Mouse (Mus musculus): ENCODE data around the gene Pla2g12a. TPM values are rescaled to one million over a fixed set of nuclear protein-coding genes. Genes with fewer than 3 reads are reported as not detected.

Gene Pla2g12a
- polyA plus RNA-seq (2012; rRNA removed), result 20.2 and 23.8 TPM in 2 replicates

DNA sequence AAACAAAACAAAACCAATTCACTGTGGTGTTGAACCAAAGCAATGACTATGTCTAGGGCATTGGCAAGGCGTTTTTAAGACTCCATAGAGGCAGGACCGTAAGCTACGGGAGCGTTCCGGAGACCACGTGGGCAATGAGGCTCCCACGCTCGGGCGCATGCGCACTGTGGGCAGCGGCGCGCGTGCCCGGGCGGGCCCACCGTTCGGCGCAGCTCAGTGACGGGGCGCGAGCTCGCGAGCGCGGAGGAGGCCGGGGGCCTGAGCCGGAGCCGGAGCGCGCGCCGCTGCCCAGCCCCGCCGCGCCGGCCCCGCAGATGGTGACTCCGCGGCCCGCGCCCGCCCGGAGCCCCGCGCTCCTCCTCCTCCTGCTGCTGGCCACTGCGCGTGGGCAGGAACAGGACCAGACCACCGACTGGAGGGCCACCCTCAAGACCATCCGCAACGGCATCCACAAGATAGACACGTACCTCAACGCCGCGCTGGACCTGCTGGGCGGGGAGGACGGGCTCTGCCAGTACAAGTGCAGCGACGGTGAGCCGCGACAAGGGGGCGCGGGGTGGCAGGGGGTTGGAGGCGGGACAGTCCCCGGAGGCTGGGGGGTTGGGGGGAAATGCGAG, at the start of gene Pla2g12a:
Pla2g12a (plus strand) TSS at position 202 of the 617 bp plus-strand sequence.
- peak; percentile 88 for DNase-seq (ENCODE audit: low spot score)

DNA sequence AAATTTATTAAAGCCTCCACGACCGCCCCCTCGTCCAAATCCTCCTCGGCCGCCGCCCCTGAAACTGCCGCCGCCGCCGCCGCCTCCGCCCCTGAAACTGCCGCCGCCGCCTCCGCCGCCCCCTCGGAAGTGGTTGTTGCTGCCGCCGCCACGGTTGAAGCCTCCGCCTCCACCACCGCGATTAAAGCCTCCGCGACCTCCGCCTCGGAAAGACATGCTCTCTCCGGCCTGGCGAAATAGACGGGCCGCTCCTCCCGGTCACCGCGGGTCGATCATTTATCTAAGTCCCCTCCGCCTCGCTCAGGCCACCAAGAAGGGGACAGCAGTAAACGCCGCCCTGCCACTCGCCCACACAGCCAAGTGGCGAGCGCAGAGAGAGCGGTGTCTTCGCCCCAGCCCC, 47.8 kb upstream of the Pla2g12a start:
- DNase-seq (ENCODE audit: low spot score), result no peak

DNA sequence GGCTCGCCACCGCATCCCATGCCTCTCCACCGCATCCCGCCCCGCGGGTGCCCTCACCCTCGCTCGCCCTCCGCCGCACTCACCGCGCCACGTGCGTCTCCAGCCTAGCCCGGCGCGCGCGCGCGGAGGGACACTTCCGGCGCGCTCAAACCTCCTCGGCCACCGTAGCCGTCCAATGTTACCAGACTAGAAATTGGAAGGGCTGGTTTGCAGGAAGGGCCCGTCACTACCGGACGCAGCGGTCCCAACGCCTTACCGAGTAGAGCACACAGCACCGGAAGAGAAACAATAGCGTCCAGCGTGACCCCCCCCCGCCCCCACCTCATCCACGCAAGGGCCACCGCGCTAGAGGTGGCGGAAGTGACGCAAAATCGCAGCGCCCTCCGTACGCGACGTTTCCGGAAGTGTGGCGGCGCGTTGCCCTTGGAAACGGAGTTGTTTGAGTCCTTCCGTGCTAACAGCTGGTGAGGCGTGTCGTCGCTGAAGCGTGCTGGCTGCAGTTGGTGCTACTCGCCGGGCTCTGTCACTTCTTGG, 47.3 kb upstream of the Pla2g12a start, which contains the start of gene Gar1:
Gar1 (minus strand) TSS at position 362 of the 534 bp plus-strand sequence.
- DNase-seq (ENCODE audit: low spot score), result peak; percentile 83

DNA sequence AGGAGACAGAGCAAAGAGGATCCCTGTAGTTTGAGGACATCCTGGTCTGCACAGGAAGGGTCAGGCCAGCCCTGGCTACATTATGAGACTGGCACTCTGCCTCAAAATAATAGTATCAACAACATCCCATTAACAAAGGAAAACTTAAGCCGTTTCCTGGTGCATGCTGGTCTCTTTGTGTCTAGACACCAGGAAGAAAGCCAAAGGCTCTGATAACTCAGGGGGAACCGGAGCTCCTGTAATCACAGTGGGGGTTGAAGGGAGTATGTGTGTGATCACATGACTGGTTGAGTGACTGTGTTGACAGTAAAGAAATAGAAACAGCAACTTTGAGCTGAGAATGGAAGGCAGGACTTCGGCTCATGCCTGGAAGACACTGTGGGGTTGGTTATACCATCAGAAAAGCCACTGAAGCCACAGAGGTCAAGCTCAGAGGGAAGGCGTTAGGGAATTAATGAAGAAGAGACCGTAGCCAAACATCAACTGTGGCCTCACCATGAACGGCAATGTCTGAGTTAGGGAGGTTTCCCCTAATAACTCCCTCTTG, 42.9 kb upstream of the Pla2g12a start, which contains the start of gene Cfi:
Cfi (plus strand) TSS at position 497 of the 547 bp plus-strand sequence.
- no peak for DNase-seq (ENCODE audit: low spot score)

DNA sequence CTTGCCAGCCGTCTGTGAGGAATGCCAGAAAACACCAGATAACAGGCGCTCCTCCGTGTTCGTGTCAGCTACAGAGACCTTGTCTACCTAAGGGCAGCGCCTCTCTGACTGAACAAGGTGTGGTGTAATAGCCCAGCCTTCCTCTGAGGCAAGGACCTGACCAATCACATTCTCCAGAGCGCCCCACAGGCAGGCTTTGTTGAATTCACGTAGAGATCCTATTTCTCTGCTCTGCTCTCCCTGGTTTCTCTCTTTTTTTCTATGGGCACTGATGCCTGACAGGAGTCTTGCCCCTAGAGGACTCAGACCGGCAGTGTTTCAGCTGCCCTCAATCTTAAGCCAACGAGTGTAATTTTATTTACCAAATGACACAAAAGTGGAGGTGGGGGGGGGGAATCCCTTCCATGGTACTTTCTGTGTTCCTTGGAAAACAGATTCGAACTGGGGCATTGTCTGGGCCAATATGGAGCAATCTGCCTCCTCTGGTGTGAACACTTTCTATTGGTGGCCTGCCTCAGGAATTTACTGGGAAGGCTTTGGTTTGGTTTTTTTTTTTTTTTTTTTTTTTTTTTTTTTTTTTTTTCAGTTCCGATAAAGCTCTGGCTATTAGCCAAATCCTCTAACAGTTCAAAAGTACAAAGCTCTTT, 42.2 kb upstream of the Pla2g12a start:
- no peak for DNase-seq (ENCODE audit: low spot score)

DNA sequence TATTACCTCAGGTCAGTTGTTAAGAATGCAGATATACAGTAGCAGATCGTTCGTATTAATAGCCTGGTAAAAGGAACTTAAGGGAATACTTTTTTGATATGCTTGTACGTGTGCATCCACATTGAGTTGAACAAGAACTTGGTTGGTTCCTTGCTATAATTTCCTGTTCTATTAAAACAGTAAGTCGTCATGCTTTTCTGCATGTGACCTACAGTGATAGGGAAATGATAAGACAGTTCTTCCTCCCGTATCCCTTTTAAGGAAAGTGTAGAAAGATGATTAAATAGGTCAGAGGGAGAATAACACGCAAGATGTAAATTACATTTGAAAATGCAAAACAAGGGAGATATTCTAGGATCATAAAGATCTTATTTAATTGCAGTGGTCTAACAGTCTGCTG, 41.4 kb upstream of the Pla2g12a start:
- DNase-seq (ENCODE audit: low spot score), result no peak

DNA sequence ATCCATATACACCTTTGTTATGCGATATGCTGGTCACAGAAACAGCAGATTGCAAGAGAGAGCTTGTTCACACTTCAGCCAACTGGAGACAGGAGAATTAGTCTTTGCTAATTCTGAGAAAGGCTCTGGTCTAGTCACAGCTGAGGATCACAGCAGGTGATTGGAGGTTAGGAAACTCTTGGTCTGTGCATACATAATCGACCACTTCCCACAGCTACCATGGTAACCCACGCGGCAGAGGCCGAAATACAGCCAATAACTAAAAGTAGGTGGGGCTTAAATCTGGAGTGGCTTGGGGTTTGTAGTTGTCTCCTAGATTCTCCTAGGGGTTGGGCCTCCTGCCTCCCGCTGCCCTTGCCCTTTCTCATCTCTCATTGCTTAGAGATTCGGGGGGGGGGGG, 40.4 kb upstream of the Pla2g12a start:
- no peak for DNase-seq (ENCODE audit: low spot score)

DNA sequence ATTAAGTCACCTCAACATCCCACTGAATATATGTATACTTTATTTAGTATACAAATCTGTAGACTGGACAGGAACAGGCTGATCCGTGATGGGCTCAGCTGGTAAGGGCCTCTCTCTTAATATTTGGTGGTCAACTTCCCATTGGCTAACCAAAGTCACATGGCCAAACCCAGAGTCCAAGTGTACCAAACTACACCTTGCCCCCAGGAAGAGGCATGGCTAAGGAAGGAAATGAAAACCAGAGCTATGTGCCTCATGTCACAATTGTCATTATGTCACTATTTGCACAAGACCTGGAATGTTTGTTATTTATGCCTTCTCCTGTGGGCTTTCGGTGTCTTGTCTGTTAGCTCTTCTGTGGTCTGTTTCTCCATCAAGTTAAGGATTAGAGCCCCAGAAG, 32.5 kb upstream of the Pla2g12a start:
- DNase-seq (ENCODE audit: low spot score), result no peak

DNA sequence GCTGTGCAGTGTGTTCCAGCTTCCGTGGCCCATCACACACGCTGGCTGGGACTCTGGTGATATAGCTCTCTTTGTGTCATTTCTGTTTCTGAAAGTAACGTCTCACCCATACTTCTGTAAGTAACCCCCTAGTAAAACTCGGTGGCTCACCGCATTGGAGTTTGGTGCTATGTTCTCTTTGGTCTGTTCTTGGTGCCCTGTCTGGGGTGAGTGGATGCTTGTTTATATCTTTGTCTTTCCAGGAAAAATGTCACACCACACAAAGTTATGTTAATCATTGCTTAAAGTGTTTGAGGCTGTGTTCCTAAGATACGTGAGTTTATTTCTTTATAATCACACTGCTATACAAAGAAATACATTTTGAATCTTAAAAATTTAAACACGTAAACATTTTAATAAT, 31.6 kb upstream of the Pla2g12a start:
- no peak for DNase-seq (ENCODE audit: low spot score)

DNA sequence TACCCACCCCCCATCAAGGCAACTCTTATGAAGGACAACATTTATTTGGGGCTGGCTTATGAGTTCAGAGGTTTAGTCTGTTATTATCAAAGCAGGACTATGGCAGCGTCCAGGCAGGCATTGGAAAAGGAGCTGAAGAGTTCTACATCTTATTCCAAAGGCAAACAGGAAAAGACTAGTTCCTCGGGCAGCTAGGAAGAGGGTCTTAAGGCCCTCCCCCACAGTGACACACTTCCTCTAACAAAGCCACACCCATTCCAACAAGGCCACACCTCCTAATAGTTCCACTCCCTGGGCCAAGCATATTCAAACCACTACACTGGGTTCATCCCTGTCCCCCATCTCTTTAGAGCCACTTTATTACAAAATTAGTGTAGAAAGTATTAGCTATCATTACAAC, 15.8 kb upstream of the Pla2g12a start:
- DNase-seq (ENCODE audit: low spot score), result no peak

DNA sequence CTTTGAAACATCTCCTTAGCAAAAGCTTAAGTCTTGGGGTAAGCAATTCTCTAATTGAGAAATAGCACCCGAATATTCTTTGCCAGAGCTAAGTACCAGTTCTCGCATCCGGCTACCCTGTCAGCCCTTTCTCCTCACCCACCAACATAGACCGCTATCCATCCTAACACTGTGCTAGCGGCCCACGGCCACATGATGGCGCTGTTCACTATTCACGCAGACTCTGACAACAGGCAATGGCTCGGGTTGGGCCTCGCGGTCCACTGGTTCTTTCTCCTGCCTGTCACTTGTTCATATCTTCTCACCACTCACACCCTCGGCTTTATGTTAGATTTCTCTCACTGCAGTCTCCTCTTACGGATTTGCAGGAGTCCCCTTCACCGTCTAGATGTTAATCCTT, 14.7 kb upstream of the Pla2g12a start:
- no peak for DNase-seq (ENCODE audit: low spot score)

DNA sequence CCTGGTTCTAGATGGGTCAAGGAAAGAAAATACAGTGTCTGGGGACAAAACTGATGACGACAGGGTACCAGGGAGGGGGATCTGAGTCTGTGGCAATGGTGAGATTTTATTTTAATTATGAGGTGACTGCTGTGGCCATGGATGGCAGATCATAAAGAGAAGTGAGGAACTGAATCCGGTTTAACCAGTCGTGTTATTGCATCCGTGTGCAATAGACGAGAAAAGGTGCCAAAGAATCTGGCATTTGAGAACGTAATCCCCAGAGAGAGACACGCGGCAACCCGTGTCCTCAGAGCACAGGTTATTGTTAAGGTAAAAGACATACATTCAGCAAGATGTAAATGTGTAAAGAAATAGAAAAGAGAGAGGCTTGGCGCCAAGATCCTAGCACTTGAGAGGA, 1.1 kb upstream of the Pla2g12a start:
- no peak for DNase-seq (ENCODE audit: low spot score)

DNA sequence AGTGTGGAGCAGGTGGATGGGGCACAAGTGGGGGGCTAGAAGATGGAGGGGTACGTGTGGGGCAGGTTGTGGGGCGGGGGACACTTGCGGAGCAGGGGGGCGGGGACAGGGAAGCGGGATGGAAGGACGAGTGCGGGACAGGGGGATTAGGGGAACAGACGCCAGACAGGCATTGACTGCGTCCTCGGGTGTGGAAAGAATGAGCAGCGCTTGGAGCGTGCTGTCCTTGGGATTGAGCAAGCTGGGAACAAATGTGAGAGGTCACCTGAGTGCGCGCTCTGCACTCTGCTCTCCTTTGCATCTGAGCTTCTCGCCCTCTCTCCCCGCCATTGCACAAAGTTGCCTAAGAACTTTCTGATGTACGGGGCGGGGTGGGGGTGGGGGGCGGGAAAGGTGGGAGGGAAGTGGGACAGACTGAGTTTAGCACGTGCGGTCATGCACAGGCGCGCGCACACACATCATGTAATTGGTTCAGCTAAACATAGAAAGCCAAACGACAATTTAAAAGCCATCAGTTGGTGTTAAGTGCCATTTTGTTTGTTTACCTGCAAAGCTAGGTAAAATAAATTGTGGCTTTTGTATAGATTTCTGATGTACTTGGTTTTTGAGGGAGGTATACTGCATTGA, 838 bp downstream of the Pla2g12a start:
- DNase-seq (ENCODE audit: low spot score), result no peak

DNA sequence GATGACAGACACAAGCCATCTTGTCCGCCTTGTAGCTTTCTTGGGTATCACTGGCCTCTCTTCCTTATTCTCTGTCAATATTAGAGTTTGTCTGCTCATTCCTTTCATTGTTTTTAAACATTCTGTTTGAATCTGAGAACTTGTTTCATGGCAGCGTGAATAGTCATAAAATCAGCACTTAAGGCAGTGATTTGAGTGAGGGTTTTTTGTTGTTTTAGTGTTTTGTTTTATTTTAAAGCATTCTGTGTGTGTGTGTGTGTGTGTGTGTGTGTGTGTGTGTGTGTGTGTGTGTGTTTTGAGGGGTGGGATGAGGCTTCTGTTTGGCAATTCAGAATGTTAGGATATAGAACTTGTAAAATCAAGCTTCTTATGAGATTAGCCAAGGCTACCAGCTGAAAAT, 1.5 kb downstream of the Pla2g12a start:
- no peak for DNase-seq (ENCODE audit: low spot score)

DNA sequence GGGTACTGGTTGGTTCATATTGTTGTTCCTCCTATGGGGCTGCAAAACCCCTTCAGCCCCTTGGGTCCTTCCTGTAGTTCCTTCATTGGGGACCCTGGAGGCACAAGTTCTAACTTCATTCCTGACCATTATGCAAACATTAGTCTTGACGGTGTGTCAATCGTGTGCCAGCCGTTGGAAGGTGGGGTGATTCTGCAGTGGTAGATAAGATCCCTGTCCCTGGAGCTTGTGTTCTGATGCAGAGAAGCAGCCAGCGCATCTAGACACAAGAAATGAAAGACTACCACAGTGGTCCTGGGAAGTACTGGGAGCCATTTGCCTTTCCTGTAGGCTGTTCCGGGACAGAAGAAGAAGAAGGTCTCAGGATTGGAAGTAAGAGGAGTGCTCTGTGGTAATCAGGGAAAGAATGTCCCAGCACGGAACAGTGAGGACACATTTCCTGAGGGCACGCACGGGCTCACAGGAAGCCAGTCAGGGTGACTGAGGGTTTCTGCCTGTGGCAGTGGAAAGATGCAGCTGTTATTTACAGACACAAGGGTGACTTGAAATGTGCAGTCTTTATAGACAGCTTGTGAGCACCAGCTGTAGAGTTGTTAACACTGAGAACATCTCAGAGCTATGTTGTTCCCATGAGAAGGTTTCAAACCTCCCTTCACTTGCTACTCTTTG, 2.7 kb downstream of the Pla2g12a start:
- DNase-seq (ENCODE audit: low spot score), result no peak

DNA sequence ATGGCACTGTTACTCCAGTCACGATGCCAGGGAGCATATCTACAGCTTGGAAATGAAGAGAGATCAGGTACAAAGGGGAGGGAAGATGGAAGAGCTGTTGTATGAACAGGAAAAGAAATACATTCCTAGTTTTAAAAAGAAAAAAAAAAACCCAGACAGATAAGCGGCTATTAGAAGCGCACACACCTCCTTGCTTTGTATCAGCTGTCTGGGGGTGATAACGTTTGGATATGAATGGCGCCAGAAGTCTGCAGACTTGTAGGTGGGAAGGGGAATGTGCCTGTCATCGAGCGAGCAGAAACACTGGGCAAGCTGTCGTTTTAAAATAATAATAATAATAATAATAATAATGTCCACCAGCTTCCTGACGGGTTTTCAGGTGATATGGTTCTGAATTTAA, 7.2 kb downstream of the Pla2g12a start:
- no peak for DNase-seq (ENCODE audit: low spot score)

DNA sequence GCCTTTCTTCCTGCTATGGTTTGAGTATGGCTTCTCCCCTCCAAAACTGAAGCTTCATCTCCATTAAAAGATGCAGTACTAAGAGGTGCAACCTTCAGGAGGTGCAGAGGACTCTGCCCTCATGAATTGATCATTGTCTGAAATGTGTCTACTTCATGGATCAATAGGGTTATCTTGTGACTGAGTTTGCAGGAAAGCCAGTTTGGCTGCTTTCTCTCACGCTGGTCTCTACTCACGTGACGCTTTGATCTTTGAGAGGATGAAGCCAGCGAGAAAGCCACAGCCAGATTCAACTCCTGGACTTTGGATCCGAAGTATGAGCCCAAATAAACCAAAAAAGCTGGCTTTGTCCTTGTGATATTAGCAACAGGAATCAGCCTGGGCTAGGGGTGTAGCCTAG, 8.0 kb downstream of the Pla2g12a start:
- no peak for DNase-seq (ENCODE audit: low spot score)

DNA sequence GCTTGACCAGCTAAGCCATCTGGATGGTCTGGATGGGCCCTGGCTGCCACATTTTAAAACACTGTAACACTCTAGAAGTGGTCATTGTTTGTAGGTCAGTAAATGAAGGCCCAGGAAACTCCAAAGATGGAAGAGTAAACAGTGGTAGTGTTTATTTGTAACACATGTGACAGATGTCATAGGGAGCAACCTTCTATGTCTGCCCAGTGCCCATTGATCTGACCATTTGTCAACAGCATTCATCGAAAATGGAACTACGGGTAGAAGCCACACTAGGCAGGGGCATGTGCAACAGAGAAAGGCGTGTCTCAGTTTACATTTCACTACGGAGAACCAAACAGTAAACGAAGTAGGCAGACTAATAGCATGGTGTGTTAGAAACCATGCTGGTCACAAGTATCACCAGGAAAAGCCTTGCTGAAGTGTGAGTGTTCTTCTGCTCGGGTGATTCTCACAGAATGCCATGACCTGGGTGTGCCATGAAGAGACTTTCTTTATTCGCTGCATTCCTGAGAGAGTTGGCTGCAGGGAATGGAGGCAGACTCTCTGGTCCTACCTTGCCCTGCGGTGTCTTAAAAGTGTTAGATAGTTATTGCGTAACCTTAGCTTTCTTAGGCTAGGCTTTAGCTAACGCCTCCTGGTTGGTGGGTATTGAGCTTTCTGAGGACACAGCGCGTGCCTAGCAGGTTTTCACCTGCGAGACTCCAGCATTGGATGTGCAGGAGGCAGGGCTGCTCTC, 9.5 kb downstream of the Pla2g12a start:
- DNase-seq (ENCODE audit: low spot score), result no peak

DNA sequence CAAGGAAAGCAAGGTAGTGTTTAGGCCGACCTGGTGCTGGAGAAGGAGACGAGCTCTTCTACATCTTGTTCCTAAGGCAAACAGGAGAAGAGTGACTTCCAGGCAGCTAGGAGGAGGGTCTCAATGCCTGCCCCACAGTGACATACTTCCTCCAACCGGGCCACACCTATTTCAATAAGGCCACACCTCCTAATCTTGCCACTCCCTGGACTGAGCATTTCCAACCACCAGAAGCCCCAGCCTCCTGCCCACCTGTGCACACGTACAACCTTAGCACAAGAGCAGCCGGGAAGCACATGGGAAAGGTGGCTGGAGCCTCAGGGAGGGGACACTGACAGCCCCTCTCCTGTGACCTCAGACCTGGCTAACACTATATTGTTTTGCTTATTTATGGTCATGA, 13.6 kb downstream of the Pla2g12a start:
- no peak for DNase-seq (ENCODE audit: low spot score)

DNA sequence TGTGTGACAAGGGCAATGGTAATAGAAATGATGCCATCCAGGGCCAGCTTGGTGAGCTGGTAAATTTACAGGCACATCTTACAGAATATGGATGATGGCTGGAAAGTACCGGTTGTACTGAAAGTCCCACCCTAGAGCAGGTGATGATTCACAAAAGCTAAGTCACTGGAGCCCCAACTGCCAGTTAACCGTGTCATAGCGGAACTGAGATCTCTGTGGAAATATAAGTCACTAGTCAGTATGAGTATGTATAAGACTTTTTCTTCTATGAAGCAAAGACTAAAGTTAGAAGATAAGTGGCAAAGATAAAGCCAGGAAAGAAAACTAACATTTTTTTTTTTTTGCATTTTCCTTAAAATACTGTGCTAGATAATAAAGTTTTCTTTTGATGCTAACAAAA, 14.7 kb downstream of the Pla2g12a start:
- no peak for DNase-seq (ENCODE audit: low spot score)

DNA sequence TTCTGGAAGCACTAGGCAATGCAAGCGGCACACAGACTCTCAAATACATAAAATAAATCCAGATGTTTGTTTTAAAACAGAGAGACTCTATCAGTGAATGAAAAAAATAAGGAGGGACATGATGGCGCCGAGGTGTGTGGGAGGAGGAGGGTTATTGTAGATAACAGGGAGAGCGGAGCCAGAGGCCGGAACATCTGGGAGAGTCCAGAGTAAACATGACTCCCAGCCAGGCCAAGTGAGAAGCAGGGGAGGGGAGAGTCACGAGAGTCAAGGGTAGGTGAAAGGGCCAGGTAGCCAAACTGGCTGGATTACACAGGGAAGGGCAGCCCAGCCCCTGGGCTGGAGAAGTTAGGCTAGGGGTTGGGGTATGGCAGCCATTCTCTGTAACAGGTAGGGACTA, 18.2 kb downstream of the Pla2g12a start:
- no peak for DNase-seq (ENCODE audit: low spot score)
